Mouse (Mus musculus): ENCODE measurements at regions not wholly inside any gene's neighbourhood (a gene's known extent, or its start where the extent isn't known, plus 50 kb on each side); places are given as distances from the start of the nearest gene placed in this dataset.

- no peak for DNase-seq (ENCODE audit: low read depth)
Observed at GRCm38 (mm10) chr16:77537351-77537750, 64.5 kb downstream of the Gm11146 start.

- no peak for DNase-seq (ENCODE audit: low read depth)
Observed at GRCm38 (mm10) chr16:77536746-77537145, 65.1 kb downstream of the Gm11146 start.

GRCm38 (mm10) chr16:77536314-77536713 is 65.6 kb downstream of the Gm11146 start:
- DNase-seq (ENCODE audit: low read depth): no peak

GRCm38 (mm10) chr16:77535021-77535420 is 66.9 kb downstream of the Gm11146 start:
- DNase-seq (ENCODE audit: low read depth): peak; percentile 46

GRCm38 (mm10) chr16:77531596-77531995 is 70.3 kb downstream of the Gm11146 start:
- no peak for DNase-seq (ENCODE audit: low read depth)

- DNase-seq (ENCODE audit: low read depth): peak; percentile 32
Observed at GRCm38 (mm10) chr16:77527951-77528350, 73.9 kb downstream of the Gm11146 start.

- no peak for DNase-seq (ENCODE audit: low read depth)
Observed at GRCm38 (mm10) chr16:77514606-77515005, 87.3 kb downstream of the Gm11146 start.

- no peak for DNase-seq (ENCODE audit: low read depth)
Observed at GRCm38 (mm10) chr16:77503556-77503955, 98.3 kb downstream of the Gm11146 start.

GRCm38 (mm10) chr16:77502916-77503315 is 99.0 kb downstream of the Gm11146 start:
- no peak for DNase-seq (ENCODE audit: low read depth)

- DNase-seq (ENCODE audit: low read depth): no peak
Observed at GRCm38 (mm10) chr16:77502026-77502425, 99.9 kb downstream of the Gm11146 start.

- peak; percentile 56 for DNase-seq (ENCODE audit: low read depth)
Observed at GRCm38 (mm10) chr16:77500981-77501380, 100.9 kb downstream of the Gm11146 start.

- peak; percentile 56 for DNase-seq (ENCODE audit: low read depth)
Observed at GRCm38 (mm10) chr16:77500413-77500812, 101.5 kb downstream of the Gm11146 start.

GRCm38 (mm10) chr16:77499537-77500301 is 102.2 kb downstream of the Gm11146 start:
- peak; percentile 90 for DNase-seq (ENCODE audit: low read depth)

GRCm38 (mm10) chr16:77495310-77495709 is 106.6 kb downstream of the Gm11146 start:
- DNase-seq (ENCODE audit: low read depth): no peak

GRCm38 (mm10) chr16:77494042-77494441 is 107.9 kb downstream of the Gm11146 start:
- no peak for DNase-seq (ENCODE audit: low read depth)

GRCm38 (mm10) chr16:77488155-77488554 is 113.7 kb downstream of the Gm11146 start:
- no peak for DNase-seq (ENCODE audit: low read depth)

- peak; percentile 15 for DNase-seq (ENCODE audit: low read depth)
Observed at GRCm38 (mm10) chr16:77479812-77480211, 122.1 kb downstream of the Gm11146 start.

GRCm38 (mm10) chr16:77471868-77472267 is 130.0 kb downstream of the Gm11146 start:
- DNase-seq (ENCODE audit: low read depth): no peak

- DNase-seq (ENCODE audit: low read depth): no peak
Observed at GRCm38 (mm10) chr16:77469903-77470302, 132.0 kb downstream of the Gm11146 start.

- DNase-seq (ENCODE audit: low read depth): no peak
Observed at GRCm38 (mm10) chr16:77469328-77469875, 132.5 kb downstream of the Gm11146 start.

GRCm38 (mm10) chr16:77467216-77467615 is 134.7 kb downstream of the Gm11146 start:
- DNase-seq (ENCODE audit: low read depth): no peak

GRCm38 (mm10) chr16:77464623-77465022 is 137.3 kb downstream of the Gm11146 start:
- DNase-seq (ENCODE audit: low read depth): no peak

GRCm38 (mm10) chr16:77461922-77462321 is 140.0 kb downstream of the Gm11146 start:
- no peak for DNase-seq (ENCODE audit: low read depth)

GRCm38 (mm10) chr16:77461459-77461858 is 140.4 kb downstream of the Gm11146 start:
- DNase-seq (ENCODE audit: low read depth): no peak
